19 mouse cellular contexts compared by ENCODE assay signal in genomic region chr7:4440549-4440948, GRCm38 (mm10). TPM values are rescaled to one million over a fixed set of nuclear protein-coding genes. Genes with fewer than 3 reads are reported as not detected.
"Had no signal": no experiment of that assay in that cellular context is flagged by ENCODE, and none has a peak within 500 bp of the region (broad histone marks: within the 10 kb centered on the region; RNA-seq: fewer than 3 reads in every experiment).

No protein-coding gene starts in this region.

- DNase-seq: kidney, adult 9 months; layer of hippocampus, postnatal 36 days; left cerebral cortex, postnatal 4 days; liver, postnatal 0 days; lung, embryonic 14.5 days; thymus, adult 2 months; thymus, postnatal 14 days had no signal

- H3K9ac ChIP-seq: limb, embryonic 12.5 days; limb, embryonic 15.5 days; liver, embryonic 14.5 days; liver, postnatal 0 days; lung, embryonic 14.5 days; midbrain, embryonic 13.5 days had no signal

- H3K27ac ChIP-seq: limb, embryonic 12.5 days; limb, embryonic 15.5 days; liver, embryonic 14.5 days; midbrain, embryonic 10.5 days; midbrain, embryonic 13.5 days had no signal

- H3K9me3 ChIP-seq: limb, embryonic 12.5 days; limb, embryonic 15.5 days; megakaryocyte, embryonic 14.5 days; midbrain, embryonic 10.5 days; midbrain, embryonic 13.5 days had no signal

- H3K4me2 ChIP-seq: limb, embryonic 12.5 days; limb, embryonic 15.5 days; liver, embryonic 11.5 days; lung, embryonic 14.5 days; midbrain, embryonic 13.5 days had no signal

- H3K27me3 ChIP-seq: limb, embryonic 12.5 days; limb, embryonic 15.5 days; megakaryocyte, embryonic 14.5 days; midbrain, embryonic 13.5 days had no signal

- H3K4me3 ChIP-seq: limb, embryonic 12.5 days; limb, embryonic 15.5 days; megakaryocyte, embryonic 14.5 days; midbrain, embryonic 10.5 days; midbrain, embryonic 13.5 days had no signal

RNA-seq across cellular contexts. Expression of gene Gp6, which starts 43.0 kb away (rescaled TPM):
- total RNA-seq: layer of hippocampus, postnatal 36 days; left cerebral cortex, adult 8-10 months; left cerebral cortex, postnatal 4 days had no signal
- polyA plus RNA-seq: kidney, embryonic 16.5 days; large intestine, adult 2 months; limb, embryonic 15.5 days; neural tube, embryonic 14.5 days; small intestine, adult 2 months; thymus, adult 2 months had no signal
